Mouse (Mus musculus) embryonic fibroblast, embryonic 13.5 days (primary cell): ENCODE measurements around the gene Cecr2.

Experiments used
- CTCF ChIP-seq: IDR thresholded peaks from 2 replicates; pipeline ENCODE4 v1.5.1; 2011; ENCODE audit warnings: mild to moderate bottlenecking, control low read depth, low read length, moderate library complexity, borderline replicate concordance; ENCODE audit not compliant: insufficient read depth
- POLR2A ChIP-seq: IDR thresholded peaks from 2 replicates; pipeline ENCODE4 v1.6.1; 2011; ENCODE audit warnings: low read depth, mild to moderate bottlenecking, control low read depth, low read length, moderate library complexity

GRCm38 (mm10) chr6:120777533-120777932 is 111.4 kb downstream of the Cecr2 start:
- TF ChIP-seq POLR2A (no peak), CTCF (no peak)
